Mouse (Mus musculus): ENCODE measurements at regions not wholly inside any gene's neighbourhood (a gene's known extent, or its start where the extent isn't known, plus 50 kb on each side); places are given as distances from the start of the nearest gene placed in this dataset.
A peak's percentile ranks its signal among the peaks of the same experiment; 100 is the strongest.

GRCm38 (mm10) chr3:70860909-70861675, 853.7 kb downstream of the Otol1 start:
- DNase-seq (ENCODE audit: extremely low spot score in 1 of 2, low spot score in 1 of 2) = no peak

DNA sequence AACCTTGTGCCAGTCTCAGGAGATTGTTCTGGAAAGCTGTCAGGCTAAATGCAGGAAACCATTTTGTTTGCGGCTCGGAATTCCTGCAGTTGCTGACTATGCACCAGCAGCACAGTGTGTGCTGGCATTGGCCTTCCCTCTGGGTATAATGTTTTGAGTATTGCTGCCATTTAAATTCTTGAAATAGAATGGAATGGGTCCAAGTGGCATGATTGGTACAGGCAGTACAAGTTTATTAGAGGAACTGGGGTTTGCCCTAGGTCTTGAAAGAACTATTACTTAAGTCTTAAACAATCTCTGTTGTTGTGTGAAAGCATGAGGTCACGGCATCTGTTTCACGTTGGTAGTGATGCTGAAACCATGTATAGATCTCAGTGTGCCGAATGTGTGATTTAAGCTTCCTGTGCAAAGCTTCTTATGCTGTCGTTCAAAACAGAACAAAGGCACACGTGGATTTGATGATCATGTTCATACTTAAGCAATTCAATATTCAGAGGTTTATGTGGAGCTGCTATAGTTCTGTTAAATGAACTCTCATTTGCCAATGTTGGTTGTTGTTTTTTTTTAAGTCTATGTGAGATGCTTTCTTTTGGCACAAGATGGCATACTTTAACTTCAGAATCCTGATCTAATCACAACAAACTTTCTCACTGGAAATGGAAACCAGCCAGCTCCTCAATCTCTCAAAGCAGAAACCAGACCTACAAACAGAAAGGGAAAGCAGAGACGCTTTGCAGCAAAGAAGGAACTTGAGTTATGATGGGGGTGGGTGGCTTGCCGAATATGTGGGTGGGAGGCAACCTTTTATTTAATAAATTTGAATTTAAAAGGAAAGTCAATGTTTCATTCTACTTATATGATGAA, 866.5 kb downstream of the Otol1 start:
- DNase-seq (ENCODE audit: extremely low spot score in 1 of 2, low spot score in 1 of 2) = peak in 1 of 2 experiments; percentile 61

DNA sequence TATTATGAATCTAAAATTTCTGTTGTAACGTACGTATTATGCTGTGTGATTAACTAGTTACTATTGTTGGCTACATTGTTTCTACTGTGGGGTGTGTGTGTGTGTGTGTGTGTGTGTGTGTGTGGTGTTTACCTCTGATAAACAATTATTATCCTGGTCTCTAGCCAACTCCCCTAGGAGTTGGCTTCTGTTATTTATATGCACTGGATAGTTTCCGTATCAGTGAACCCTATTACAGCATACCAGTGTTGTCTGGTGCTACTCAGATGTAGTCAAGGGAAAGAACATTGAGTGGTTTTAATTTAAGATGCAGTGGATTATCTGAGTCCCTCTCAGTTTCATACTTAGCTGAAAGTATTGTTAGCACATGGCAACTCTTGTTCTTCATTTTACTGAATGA, 867.2 kb downstream of the Otol1 start:
- DNase-seq (ENCODE audit: extremely low spot score in 1 of 2, low spot score in 1 of 2) = no peak

All from frontal cortex, adult 2 months (tissue).